ENCODE assay signal across 16 mouse cellular contexts in genomic region chr11:120269007-120269406, GRCm38 (mm10). TPM values are rescaled to one million over a fixed set of nuclear protein-coding genes. Genes with fewer than 3 reads are reported as not detected.
A peak's percentile ranks its signal among the peaks of the same experiment; 100 is the strongest.
DNase-seq lines count a peak whose midpoint lies in the region; ATAC-seq and TF ChIP-seq lines count a peak whose summit lies in the region.
"Had no signal": no experiment of that assay in that cellular context is flagged by ENCODE, and none has a peak within 500 bp of the region (broad histone marks: within the 10 kb centered on the region; RNA-seq: fewer than 3 reads in every experiment).

No protein-coding gene starts in this region.

- peaks cover 20% of the 10 kb centered on the region for H3K4me1 ChIP-seq in forebrain, embryonic 11.5 days (replicated peaks; ENCODE audit: control insufficient read depth, insufficient read depth, low read length)
- peaks cover 23% of the 10 kb centered on the region; the same call in 1 of the 2 replicates for H3K4me1 ChIP-seq in forebrain, embryonic 14.5 days (ENCODE audit: control insufficient read depth, insufficient read depth, low read length)
- H3K4me1 ChIP-seq in hindbrain, embryonic 11.5 days (replicated peaks; ENCODE audit: control insufficient read depth, insufficient read depth, low read length): 0 out of 2 replicates have a peak, but pooled peaks cover 4% of the 10 kb centered on the region
- peaks cover 57% of the 10 kb centered on the region for H3K4me1 ChIP-seq in hindbrain, embryonic 13.5 days (replicated peaks)
- H3K4me1 ChIP-seq in lung, embryonic 14.5 days (ENCODE audit: insufficient read depth): peaks cover 15% of the 10 kb centered on the region
- peaks cover 54% of the 10 kb centered on the region for H3K4me1 ChIP-seq in limb, embryonic 11.5 days (ENCODE audit: control insufficient read depth, insufficient read depth, low read length)

- no peak overlapping the region; the same call in 1 of the 2 replicates for H3K9ac ChIP-seq in forebrain, embryonic 11.5 days (ENCODE audit: low read length)
- H3K9ac ChIP-seq in forebrain, embryonic 14.5 days (ENCODE audit: low read length): no peak overlapping the region
- H3K9ac ChIP-seq in hindbrain, embryonic 11.5 days (ENCODE audit: low read depth, low read length): no peak overlapping the region
- no peak overlapping the region for H3K9ac ChIP-seq in hindbrain, embryonic 13.5 days
- H3K9ac ChIP-seq in lung, embryonic 14.5 days: no peak overlapping the region
- H3K9ac ChIP-seq in limb, embryonic 11.5 days (ENCODE audit: low read length): no peak overlapping the region
- H3K9ac ChIP-seq: hindbrain, embryonic 14.5 days; midbrain, embryonic 15.5 days had no signal

- H3K36me3 ChIP-seq in forebrain, embryonic 11.5 days (ENCODE audit: control insufficient read depth, insufficient read depth, low read length): peaks cover 20% of the 10 kb centered on the region
- peaks cover 37% of the 10 kb centered on the region for H3K36me3 ChIP-seq in forebrain, embryonic 14.5 days (ENCODE audit: control insufficient read depth, insufficient read depth, low read length)
- H3K36me3 ChIP-seq in hindbrain, embryonic 11.5 days (ENCODE audit: control insufficient read depth, insufficient read depth, low read length): peaks cover 17% of the 10 kb centered on the region
- H3K36me3 ChIP-seq in hindbrain, embryonic 13.5 days: peaks cover 44% of the 10 kb centered on the region
- H3K36me3 ChIP-seq in lung, embryonic 14.5 days (ENCODE audit: insufficient read depth): peaks cover 45% of the 10 kb centered on the region
- peaks cover 29% of the 10 kb centered on the region for H3K36me3 ChIP-seq in limb, embryonic 11.5 days (ENCODE audit: control insufficient read depth, insufficient read depth, low read length)

- intact Hi-C loops in left cerebral cortex, adult 2 months (cut with DNase I): no loop called here

- no peak for TF ChIP-seq CTCF in lung, embryonic 14.5 days (IDR thresholded peaks at IDR 0.05; ENCODE audit: low read depth)
- TF ChIP-seq CTCF in left cerebral cortex, adult 2 months (IDR thresholded peaks at IDR 0.05): no peak

- H3K9me3 ChIP-seq in forebrain, embryonic 11.5 days (ENCODE audit: control insufficient read depth, low read length): no peaks in the 10 kb centered on the region
- no peaks in the 10 kb centered on the region for H3K9me3 ChIP-seq in forebrain, embryonic 14.5 days (replicated peaks; ENCODE audit: control insufficient read depth, low read length)
- no peaks in the 10 kb centered on the region for H3K9me3 ChIP-seq in hindbrain, embryonic 11.5 days (ENCODE audit: control insufficient read depth, low read length)
- H3K9me3 ChIP-seq in hindbrain, embryonic 13.5 days: no peaks in the 10 kb centered on the region
- H3K9me3 ChIP-seq in lung, embryonic 14.5 days (ENCODE audit: low read depth, low read length): no peaks in the 10 kb centered on the region
- no peaks in the 10 kb centered on the region for H3K9me3 ChIP-seq in limb, embryonic 11.5 days (ENCODE audit: control insufficient read depth, low read length)
- H3K9me3 ChIP-seq: megakaryocyte, embryonic 14.5 days; midbrain, embryonic 15.5 days had no signal

- no peak overlapping the region for H3K4me3 ChIP-seq in forebrain, embryonic 11.5 days (ENCODE audit: low read depth, low read length)
- H3K4me3 ChIP-seq in forebrain, embryonic 14.5 days (ENCODE audit: low read depth, low read length): no peak overlapping the region
- no peak overlapping the region for H3K4me3 ChIP-seq in hindbrain, embryonic 11.5 days (ENCODE audit: low read depth, low read length)
- H3K4me3 ChIP-seq in hindbrain, embryonic 13.5 days: no peak overlapping the region
- H3K4me3 ChIP-seq in lung, embryonic 14.5 days (ENCODE audit: low read depth, low read length): no peak overlapping the region
- H3K4me3 ChIP-seq in limb, embryonic 11.5 days (ENCODE audit: low read depth, low read length): no peak overlapping the region
- no peak overlapping the region for H3K4me3 ChIP-seq in left cerebral cortex, adult 2 months
- H3K4me3 ChIP-seq: heart, adult 2 months; megakaryocyte, embryonic 14.5 days; midbrain, embryonic 15.5 days had no signal

- no peaks in the 10 kb centered on the region for H3K27me3 ChIP-seq in forebrain, embryonic 11.5 days (ENCODE audit: control insufficient read depth, insufficient read depth, low read length)
- H3K27me3 ChIP-seq in forebrain, embryonic 14.5 days (replicated peaks; ENCODE audit: control insufficient read depth, insufficient read depth, low read length): 0 out of 2 replicates have a peak, but pooled peaks cover 3% of the 10 kb centered on the region
- no peaks in the 10 kb centered on the region for H3K27me3 ChIP-seq in hindbrain, embryonic 11.5 days (ENCODE audit: control insufficient read depth, insufficient read depth, low read length)
- H3K27me3 ChIP-seq in hindbrain, embryonic 13.5 days: 0 out of 2 replicates have a peak, but pooled peaks cover 17% of the 10 kb centered on the region
- H3K27me3 ChIP-seq in lung, embryonic 14.5 days (ENCODE audit: insufficient read depth, low read length): no peaks in the 10 kb centered on the region
- H3K27me3 ChIP-seq in limb, embryonic 11.5 days (ENCODE audit: control insufficient read depth, insufficient read depth, low read length): no peaks in the 10 kb centered on the region
- H3K27me3 ChIP-seq: midbrain, embryonic 15.5 days had no signal

- DNase-seq in forebrain, embryonic 11.5 days (ENCODE audit: low spot score): no peak
- DNase-seq in forebrain, embryonic 14.5 days (ENCODE audit: low spot score): no peak
- DNase-seq in hindbrain, embryonic 11.5 days (ENCODE audit: low spot score): no peak
- DNase-seq in lung, embryonic 14.5 days: no peak
- DNase-seq in lung, postnatal 14 days: no peak
- no peak for DNase-seq in limb, embryonic 11.5 days (ENCODE audit: low spot score)
- DNase-seq in left cerebral cortex, adult 2 months (ENCODE audit: extremely low spot score in 1 of 2, low spot score in 2 of 2): no peak
- DNase-seq: adrenal gland, postnatal 25 days; cerebellum, adult 11-12 months; cerebellum, postnatal 25 days had no signal

- 89% methylated on average over 3 of the region's 3 CpGs for WGBS in forebrain, embryonic 11.5 days
- 84% methylated on average over 3 of the region's 3 CpGs for WGBS in forebrain, embryonic 14.5 days
- 86% methylated on average over 3 of the region's 3 CpGs for WGBS in hindbrain, embryonic 11.5 days
- 91% methylated on average over 3 of the region's 3 CpGs for WGBS in hindbrain, embryonic 13.5 days
- WGBS in lung, embryonic 14.5 days: 89% methylated on average over 3 of the region's 3 CpGs
- 69% methylated on average over 3 of the region's 3 CpGs for WGBS in limb, embryonic 11.5 days

- H3K4me2 ChIP-seq in forebrain, embryonic 11.5 days (ENCODE audit: low read depth, low read length, severe bottlenecking): no peak overlapping the region
- no peak overlapping the region for H3K4me2 ChIP-seq in forebrain, embryonic 14.5 days (ENCODE audit: low read length)
- no peak overlapping the region for H3K4me2 ChIP-seq in hindbrain, embryonic 11.5 days (replicated peaks; ENCODE audit: low read depth, low read length)
- H3K4me2 ChIP-seq in hindbrain, embryonic 13.5 days: no peak overlapping the region
- no peak overlapping the region for H3K4me2 ChIP-seq in lung, embryonic 14.5 days
- no peak overlapping the region for H3K4me2 ChIP-seq in limb, embryonic 11.5 days (ENCODE audit: low read depth, severe bottlenecking)
- H3K4me2 ChIP-seq: hindbrain, embryonic 14.5 days; midbrain, embryonic 15.5 days had no signal

- ATAC-seq in forebrain, embryonic 11.5 days (replicated peaks; ENCODE audit: low FRiP score): no peak
- no peak for ATAC-seq in forebrain, embryonic 14.5 days
- no peak for ATAC-seq in hindbrain, embryonic 11.5 days (ENCODE audit: low FRiP score)
- ATAC-seq in hindbrain, embryonic 13.5 days (ENCODE audit: low FRiP score): no peak
- ATAC-seq in lung, embryonic 14.5 days (ENCODE audit: insufficient read depth): no peak
- ATAC-seq in limb, embryonic 11.5 days (ENCODE audit: insufficient number of reproducible peaks, low FRiP score, low TSS enrichment, low read depth): no peak

- H3K27ac ChIP-seq in forebrain, embryonic 11.5 days (ENCODE audit: low read depth, low read length): peak overlapping the region; percentile 31; the same call in 1 of the 2 replicates
- H3K27ac ChIP-seq in forebrain, embryonic 14.5 days (ENCODE audit: low read depth, low read length): no peak overlapping the region
- H3K27ac ChIP-seq in hindbrain, embryonic 11.5 days (ENCODE audit: low read depth, low read length): 0 out of 2 replicates have a peak overlapping the region, but pooled peaks have one; percentile 20
- no peak overlapping the region for H3K27ac ChIP-seq in hindbrain, embryonic 13.5 days
- H3K27ac ChIP-seq in lung, embryonic 14.5 days (ENCODE audit: low read depth): peak overlapping the region; percentile 6; the same call in 1 of the 2 replicates
- peak overlapping the region; percentile 58; the same call in 1 of the 2 replicates for H3K27ac ChIP-seq in limb, embryonic 11.5 days (replicated peaks; ENCODE audit: low read depth, low read length)
- no peak overlapping the region for H3K27ac ChIP-seq in left cerebral cortex, adult 2 months
- H3K27ac ChIP-seq: kidney, postnatal 0 days had no signal

RNA-seq across cellular contexts. Expression of gene Bahcc1, which starts 36.3 kb away (rescaled TPM):
- polyA plus RNA-seq in forebrain, embryonic 11.5 days (2014; fragmentation: Nextera tagmentation; extraction: Ambion mirVana): 25.2 and 30.3 TPM in 2 replicates
- polyA plus RNA-seq in forebrain, embryonic 14.5 days (2014; fragmentation: Nextera tagmentation; extraction: Ambion mirVana): 12.6 and 14.5 TPM in 2 replicates
- polyA plus RNA-seq in hindbrain, embryonic 11.5 days (2014; fragmentation: Nextera tagmentation; extraction: Ambion mirVana): 18.1 and 23.1 TPM in 2 replicates
- polyA plus RNA-seq in hindbrain, embryonic 13.5 days (2015; fragmentation: Nextera tagmentation; extraction: Ambion mirVana): 13.6 and 17.0 TPM in 2 replicates
- polyA plus RNA-seq in lung, embryonic 14.5 days (2014; fragmentation: Nextera tagmentation; extraction: Ambion mirVana): 14.3 and 15.6 TPM in 2 replicates
- 24.9 and 27.6 TPM in 2 replicates for polyA plus RNA-seq in limb, embryonic 11.5 days (2014; fragmentation: Nextera tagmentation; extraction: Ambion mirVana)
- total RNA-seq in left cerebral cortex, adult 2 months (2021): 10 to 100 TPM; 20.6 to 21.3 TPM

Comparison
In these comparisons a context has a peak if more than half of its experiments do, and no peak if none do; other contexts are left out.
1. H3K27ac ChIP-seq: peak in forebrain, embryonic 11.5 days (single experiment), hindbrain, embryonic 11.5 days (single experiment), lung, embryonic 14.5 days (single experiment) and limb, embryonic 11.5 days (single experiment); none in forebrain, embryonic 14.5 days (single experiment), hindbrain, embryonic 13.5 days (single experiment) and left cerebral cortex, adult 2 months (single experiment).